17 mouse cellular contexts compared by ENCODE assay signal in genomic region chr10:118083721-118084075, GRCm38 (mm10). TPM values are rescaled to one million over a fixed set of nuclear protein-coding genes. Genes with fewer than 3 reads are reported as not detected.
DNase-seq lines count a peak whose midpoint lies in the region; ATAC-seq and TF ChIP-seq lines count a peak whose summit lies in the region.
"Had no signal": no experiment of that assay in that cellular context is flagged by ENCODE, and none has a peak within 500 bp of the region (broad histone marks: within the 10 kb centered on the region; RNA-seq: fewer than 3 reads in every experiment).

No protein-coding gene starts in this region.

- H3K4me1 ChIP-seq in bone marrow, adult 2 months (ENCODE audit: control insufficient read depth, insufficient read depth, low read length): peaks cover 6% of the 10 kb centered on the region; the same call in 1 of the 2 replicates
- no peaks in the 10 kb centered on the region for H3K4me1 ChIP-seq in liver, embryonic 11.5 days (replicated peaks; ENCODE audit: control insufficient read depth, insufficient read depth, low read length)
- peaks cover 9% of the 10 kb centered on the region; the same call in 1 of the 2 replicates for H3K4me1 ChIP-seq in heart, embryonic 10.5 days

- WGBS in bone marrow, adult 2 months: 59% methylated on average over 8 of the region's 8 CpGs
- 87% methylated on average over 8 of the region's 8 CpGs for WGBS in liver, embryonic 11.5 days
- WGBS in heart, embryonic 10.5 days: 84% methylated on average over 8 of the region's 8 CpGs

- no peak overlapping the region for H3K4me3 ChIP-seq in bone marrow, adult 2 months (replicated peaks; ENCODE audit: control insufficient read depth, low read depth, low read length)
- H3K4me3 ChIP-seq in liver, embryonic 11.5 days (ENCODE audit: low read depth, low read length): no peak overlapping the region
- no peak overlapping the region for H3K4me3 ChIP-seq in heart, embryonic 10.5 days
- H3K4me3 ChIP-seq: erythroblast, embryonic 14.5 days; kidney, embryonic 15.5 days; neural tube, embryonic 13.5 days had no signal

- no peak overlapping the region for H3K4me2 ChIP-seq in liver, embryonic 11.5 days
- H3K4me2 ChIP-seq: kidney, embryonic 15.5 days; midbrain, embryonic 11.5 days; neural tube, embryonic 13.5 days had no signal

- no peak for TF ChIP-seq POLR2A in bone marrow, adult 2 months (IDR thresholded peaks at IDR 0.05; ENCODE audit: borderline replicate concordance, control insufficient read depth, low read depth, low read length)

- no peaks in the 10 kb centered on the region for H3K27me3 ChIP-seq in liver, embryonic 11.5 days (replicated peaks; ENCODE audit: control insufficient read depth, insufficient read depth, low read length)
- no peaks in the 10 kb centered on the region for H3K27me3 ChIP-seq in heart, embryonic 10.5 days (ENCODE audit: insufficient read depth, poor library complexity, severe bottlenecking)
- H3K27me3 ChIP-seq: kidney, embryonic 15.5 days; neural tube, embryonic 13.5 days; Patski had no signal

- DNase-seq in cerebellum, postnatal 10 days: peak; percentile 61 to 72
- no peak for DNase-seq in cerebellum, adult 18-20 months
- DNase-seq in B cell, adult 2 months: peak; percentile 52 to 54
- peak; percentile 88 for DNase-seq in thymus, postnatal 0 days (ENCODE audit: low spot score)
- no peak for DNase-seq in liver, embryonic 11.5 days (ENCODE audit: low spot score)
- DNase-seq in heart, embryonic 10.5 days (ENCODE audit: low spot score): no peak
- DNase-seq: layer of hippocampus, postnatal 36 days; lung, adult 2 months had no signal

- no peak overlapping the region for H3K9ac ChIP-seq in liver, embryonic 11.5 days (ENCODE audit: low read depth, low read length)
- H3K9ac ChIP-seq: kidney, embryonic 15.5 days; neural tube, embryonic 13.5 days had no signal

- no peaks in the 10 kb centered on the region for H3K36me3 ChIP-seq in liver, embryonic 11.5 days (ENCODE audit: control insufficient read depth, insufficient read depth, low read length)
- no peaks in the 10 kb centered on the region for H3K36me3 ChIP-seq in heart, embryonic 10.5 days
- H3K36me3 ChIP-seq: kidney, embryonic 15.5 days; neural tube, embryonic 13.5 days had no signal

- ATAC-seq in liver, embryonic 11.5 days (replicated peaks; ENCODE audit: low FRiP score): no peak
- no peak for ATAC-seq in megakaryocyte, adult 5-6 weeks (ENCODE audit: poor library complexity, severe bottlenecking)
- ATAC-seq: forebrain, embryonic 16.5 days; intestine, embryonic 16.5 days; Patski had no signal

- no peaks in the 10 kb centered on the region for H3K9me3 ChIP-seq in liver, embryonic 11.5 days (ENCODE audit: control insufficient read depth, low read length)
- no peaks in the 10 kb centered on the region for H3K9me3 ChIP-seq in heart, embryonic 10.5 days
- H3K9me3 ChIP-seq: kidney, embryonic 15.5 days; neural tube, embryonic 13.5 days had no signal

- TF ChIP-seq CTCF in bone marrow, adult 2 months (IDR thresholded peaks at IDR 0.05; ENCODE audit: control insufficient read depth, insufficient read depth, low read length): no peak

- peak overlapping the region; percentile 78 for H3K27ac ChIP-seq in bone marrow, adult 2 months (ENCODE audit: control insufficient read depth, insufficient read depth, low read depth, low read length, poor library complexity)
- no peak overlapping the region for H3K27ac ChIP-seq in liver, embryonic 11.5 days (ENCODE audit: low read depth, low read length)
- no peak overlapping the region for H3K27ac ChIP-seq in heart, embryonic 10.5 days
- H3K27ac ChIP-seq: kidney, embryonic 15.5 days; neural tube, embryonic 13.5 days had no signal

RNA-seq across cellular contexts. Expression of gene Mdm1, which starts 57.9 kb away (rescaled TPM):
- polyA plus RNA-seq in bone marrow, adult 2 months (2011; ENCODE audit: insufficient read depth, insufficient read length, low replicate concordance, missing spikeins): 5.3 and 17.4 TPM in 2 replicates
- 32.8 and 34.7 TPM in 2 replicates for polyA plus RNA-seq in thymus, postnatal 0 days (2015; fragmentation: Nextera tagmentation; extraction: Ambion mirVana)
- 26.3 and 33.4 TPM in 2 replicates for polyA plus RNA-seq in liver, embryonic 11.5 days (2014; fragmentation: Nextera tagmentation; extraction: Ambion mirVana)
- total RNA-seq in megakaryocyte, adult 5-6 weeks (2015): 14.9 and 16.4 TPM in 2 replicates
- 21.1 and 49.6 TPM in 2 replicates for total RNA-seq in megakaryocyte, adult 5-6 weeks (2017)
- 21.9 and 28.7 TPM in 2 replicates for polyA plus RNA-seq in heart, embryonic 10.5 days (2016; fragmentation: Nextera tagmentation; extraction: Ambion mirVana)

Comparison
In these comparisons a context has a peak if more than half of its experiments do, and no peak if none do; other contexts are left out.
1. DNase-seq: peak in cerebellum, postnatal 10 days (2 of 2), B cell, adult 2 months (2 of 2) and thymus, postnatal 0 days (single experiment); none in cerebellum, adult 18-20 months (0 of 2), liver, embryonic 11.5 days (single experiment) and heart, embryonic 10.5 days (single experiment).